Mouse (Mus musculus) midbrain, postnatal 0 days (tissue): ENCODE measurements around the gene Cacna2d4. TPM values are rescaled to one million over a fixed set of nuclear protein-coding genes. Genes with fewer than 3 reads are reported as not detected.

Source experiments
- ATAC-seq: fragments of 200-750 bp; cut with Nextera tagmentation; 2 replicates; pipeline ENCODE4 v1.8.0; 2017; ENCODE audit warnings: moderate number of reproducible peaks, mild to moderate bottlenecking, moderate TSS enrichment, moderate library complexity; ENCODE audit not compliant: low FRiP score
- DNase-seq: peaks from one replicate; pipeline ENCODE4 v3.0.0-alpha.2; 2015; ENCODE audit warnings: low spot score
- H3K27ac ChIP-seq: fragments of 300-500 bp; sonication (generic); 2 replicates; pipeline ENCODE4 v1.5.1; 2014; ENCODE audit warnings: low read depth, mild to moderate bottlenecking, low read length, mixed read lengths
- H3K27me3 ChIP-seq: fragments of 300-500 bp; sonication (generic); 2 replicates; pipeline ENCODE4 v1.6.1; 2014; ENCODE audit warnings: low read length, control low read depth, mixed read lengths; ENCODE audit not compliant: insufficient read depth
- H3K36me3 ChIP-seq: fragments of 300-500 bp; sonication (generic); 2 replicates; pipeline ENCODE4 v1.6.1; 2014; ENCODE audit warnings: low read length, control low read depth, mixed read lengths; ENCODE audit not compliant: insufficient read depth
- H3K4me1 ChIP-seq: fragments of 300-500 bp; sonication (generic); 2 replicates; pipeline ENCODE4 v1.6.1; 2014; ENCODE audit warnings: mild to moderate bottlenecking, control low read depth, antibody characterized with exemption, low read length, mixed read lengths; ENCODE audit not compliant: insufficient read depth
- H3K4me2 ChIP-seq: fragments of 300-500 bp; sonication (generic); 2 replicates; pipeline ENCODE4 v1.6.1; 2014; ENCODE audit warnings: low read depth, mild to moderate bottlenecking, low read length, mixed read lengths; ENCODE audit not compliant: poor library complexity, severe bottlenecking
- H3K4me3 ChIP-seq: fragments of 300-500 bp; sonication (generic); 2 replicates; pipeline ENCODE4 v1.5.1; 2014; ENCODE audit warnings: low read depth, mild to moderate bottlenecking, low read length, moderate library complexity
- H3K9ac ChIP-seq: fragments of 300-500 bp; sonication (generic); replicated peaks from 2 replicates; pipeline ENCODE4 v1.6.1; 2014; ENCODE audit warnings: mild to moderate bottlenecking, low read length, moderate library complexity, mixed read lengths; ENCODE audit not compliant: poor library complexity, severe bottlenecking
- H3K9me3 ChIP-seq: fragments of 300-500 bp; sonication (generic); 2 replicates; pipeline ENCODE4 v1.6.1; 2016; ENCODE audit warnings: low read length, control low read depth
- CTCF ChIP-seq: IDR thresholded peaks from 2 replicates; pipeline ENCODE4 v1.5.1; 2016; ENCODE audit warnings: antibody characterized with exemption, mild to moderate bottlenecking
- WGBS: fragments of 180-500 bp; shearing (Covaris S2); extraction: QIAGEN DNeasy Blood & Tissue Kit; methylation state at CpG from one replicate; pipeline ENCODE4 v1.1.7; 2014; 5-methylcytosine and 5-hydroxymethylcytosine counted together
- polyA plus RNA-seq: library from polyadenylated mRNA; unstranded; fragments of >200 nt; fragmentation: Nextera tagmentation; extraction: Ambion mirVana; gene quantifications from 2 replicates; pipeline ENCODE4 v1.2.1, GENCODE M21; 2015
- total RNA-seq: library from RNA; depleted of rRNA; stranded (reverse); fragments of >200 nt; gene quantifications from 2 replicates; pipeline ENCODE4 v1.2.3, GENCODE M21; 2014

The Cacna2d4 gene
- total and polyA plus RNA-seq, 2 experiments from 2014 or later: 0.74 to 0.77 TPM

GRCm38 (mm10) chr6:119194601-119195000, 41.7 kb upstream of the Cacna2d4 start:
- Histone ChIP-seq H3K4me3 (no peak overlapping the region), H3K9ac (no peak overlapping the region), H3K27ac (no peak overlapping the region), H3K9me3 (no peaks in the 10 kb centered on the region), H3K36me3 (peaks cover 34% of the 10 kb centered on the region), H3K27me3 (no peaks in the 10 kb centered on the region), H3K4me2 (no peak overlapping the region), H3K4me1 (no peaks in the 10 kb centered on the region)
- DNase-seq (no peak), ATAC-seq (no peak)
- no peak for TF ChIP-seq CTCF
- WGBS: 94% methylated on average over 7 of the region's 7 CpGs

DNA sequence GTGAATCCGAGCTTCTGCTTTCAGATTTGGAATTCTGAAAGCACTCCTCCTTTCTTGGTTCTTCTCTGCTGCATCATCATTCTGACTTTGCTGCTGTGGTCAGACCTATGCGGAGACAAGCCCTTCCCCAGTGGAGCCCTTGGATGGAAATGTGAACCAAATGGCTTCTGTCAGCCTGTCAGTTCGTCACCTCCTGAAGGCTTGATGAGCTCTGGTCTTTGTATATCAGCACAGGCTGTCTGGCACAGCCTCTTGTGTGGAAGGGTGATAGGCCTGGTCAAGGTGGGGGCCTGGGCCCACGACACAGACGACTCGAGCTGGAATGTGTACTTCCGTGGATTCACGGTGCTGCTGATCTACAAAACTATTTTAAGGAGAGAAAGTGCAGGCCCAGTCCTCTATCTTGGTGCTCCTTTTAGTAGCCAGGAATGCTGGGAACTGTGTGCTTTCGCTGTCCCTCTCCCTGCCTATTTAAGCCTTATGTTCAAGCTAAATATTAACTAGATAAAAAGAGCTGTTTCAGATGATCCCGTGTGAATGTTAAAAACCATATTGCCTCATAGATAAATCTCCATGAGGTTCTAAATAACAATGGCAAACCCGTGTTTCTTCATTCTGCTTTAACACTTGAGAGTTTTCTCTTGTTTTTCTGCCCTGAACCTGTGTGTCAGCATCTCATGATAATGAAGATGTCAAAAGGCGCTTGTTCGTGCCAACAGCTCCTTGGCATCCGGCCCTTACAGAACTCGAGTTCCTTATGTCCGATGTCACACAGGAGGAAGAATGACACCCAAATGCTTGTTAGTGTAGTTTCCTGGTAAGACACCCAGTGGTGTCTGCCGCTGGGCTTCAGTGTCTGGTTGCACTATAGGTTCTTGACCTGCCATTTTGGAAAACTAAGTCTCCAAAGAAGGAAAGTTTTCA, 39.7 kb upstream of the Cacna2d4 start, which contains the start of gene Cacna1c:
TSS of gene Cacna1c (minus strand) at position 37 of the 924 bp plus-strand sequence.
- Histone ChIP-seq H3K9ac (no peak within 1 kb of the TSS), H3K36me3 (peaks cover 32% of the 10 kb centered on the region), H3K4me1 (no peaks in the 10 kb centered on the region), H3K27ac (no peak within 1 kb of the TSS), H3K27me3 (no peaks in the 10 kb centered on the region), H3K4me3 (no peak within 1 kb of the TSS), H3K4me2 (no peak within 1 kb of the TSS), H3K9me3 (no peaks in the 10 kb centered on the region)
- TF ChIP-seq CTCF: no peak
- ATAC-seq: no peak
- no peak for DNase-seq
- 77% methylated on average over 17 of the region's 17 CpGs for WGBS

DNA sequence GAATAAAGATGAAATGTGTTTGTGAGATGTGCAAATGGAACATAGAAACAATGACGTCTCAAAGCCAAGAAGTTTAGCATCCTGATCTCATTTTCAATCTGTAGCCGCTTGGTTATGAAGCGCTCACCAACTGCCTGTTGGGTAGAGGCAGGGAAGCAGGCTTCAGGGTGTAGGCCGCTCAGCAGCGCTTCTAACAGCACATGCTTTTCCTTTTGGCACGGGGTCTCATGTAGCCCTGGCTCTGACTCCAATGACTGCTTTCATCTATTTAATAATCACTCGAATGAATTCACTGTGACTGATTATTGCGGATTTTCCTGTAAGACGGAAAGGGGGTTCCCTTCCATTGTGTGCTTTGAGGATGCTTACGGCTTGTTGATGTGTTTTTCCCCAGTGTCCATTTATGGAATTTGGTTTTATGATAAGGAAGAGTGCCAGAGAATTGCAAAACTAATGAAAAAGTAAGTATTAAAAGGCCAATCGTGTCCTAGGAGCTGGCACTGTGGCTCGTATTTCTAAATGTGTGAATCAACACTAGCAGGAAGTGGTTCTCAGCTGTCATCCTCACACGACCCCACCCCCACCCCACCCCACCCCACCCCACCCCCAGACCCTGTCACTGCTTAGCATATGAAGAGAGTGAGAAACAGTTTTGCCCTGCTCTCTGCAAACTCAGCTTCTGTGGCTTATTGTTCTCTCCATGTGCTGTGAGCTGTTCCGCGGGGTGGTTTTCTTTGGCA, 37.6 kb upstream of the Cacna2d4 start:
- peaks cover 14% of the 10 kb centered on the region; the same call in 1 of the 2 replicates for H3K36me3 ChIP-seq
- no peak overlapping the region for H3K27ac ChIP-seq
- no peaks in the 10 kb centered on the region for H3K4me1 ChIP-seq
- WGBS: 32% methylated on average over 15 of the region's 15 CpGs
- no peaks in the 10 kb centered on the region for H3K27me3 ChIP-seq
- H3K9ac ChIP-seq: no peak overlapping the region
- DNase-seq (peak; percentile 55), ATAC-seq (no peak)
- no peaks in the 10 kb centered on the region for H3K9me3 ChIP-seq
- no peak overlapping the region for H3K4me3 ChIP-seq
- H3K4me2 ChIP-seq: no peak overlapping the region
- no peak for TF ChIP-seq CTCF

DNA sequence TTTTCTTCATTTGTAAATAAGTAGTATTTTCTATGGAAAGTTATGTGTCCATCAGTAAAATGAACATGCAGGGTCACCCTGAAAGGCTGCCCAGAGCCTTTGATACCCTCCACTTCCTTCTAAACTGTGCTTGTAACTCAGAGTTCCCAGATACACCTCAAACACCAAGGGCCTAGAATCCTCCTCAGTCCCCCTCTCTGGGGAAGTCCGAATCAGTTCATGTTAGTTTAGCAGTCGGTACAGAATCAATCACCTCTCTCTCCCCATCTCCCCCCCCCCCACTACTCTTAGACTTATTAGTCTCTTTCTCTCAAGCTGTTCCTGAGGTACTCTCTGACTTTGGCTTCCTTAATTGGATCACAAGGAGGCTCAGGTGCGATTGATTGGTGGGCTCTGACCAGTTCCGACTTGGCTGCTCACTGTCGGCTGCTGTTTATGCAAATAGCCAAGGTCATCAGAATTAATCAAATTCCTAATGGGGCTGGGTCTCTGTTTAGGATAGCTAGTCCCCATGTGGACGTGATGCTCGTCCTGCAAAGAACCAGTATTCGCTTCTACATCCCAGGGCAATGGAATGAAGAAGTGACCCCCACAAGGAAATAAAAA, 36.9 kb upstream of the Cacna2d4 start:
- no peaks in the 10 kb centered on the region for H3K27me3 ChIP-seq
- H3K4me2 ChIP-seq: no peak overlapping the region
- no peak for TF ChIP-seq CTCF
- WGBS: 38% methylated on average over 8 of the region's 8 CpGs
- H3K4me1 ChIP-seq: no peaks in the 10 kb centered on the region
- DNase-seq (no peak), ATAC-seq (no peak)
- no peaks in the 10 kb centered on the region for H3K9me3 ChIP-seq
- H3K9ac ChIP-seq: no peak overlapping the region
- peaks cover 8% of the 10 kb centered on the region; the same call in 1 of the 2 replicates for H3K36me3 ChIP-seq
- no peak overlapping the region for H3K27ac ChIP-seq
- H3K4me3 ChIP-seq: no peak overlapping the region

- no peaks in the 10 kb centered on the region for H3K4me1 ChIP-seq
- no peak overlapping the region for H3K9ac ChIP-seq
- no peak overlapping the region for H3K27ac ChIP-seq
- TF ChIP-seq CTCF: no peak
- no peak for DNase-seq
- H3K4me2 ChIP-seq: no peak overlapping the region
- ATAC-seq: no peak
- no peaks in the 10 kb centered on the region for H3K9me3 ChIP-seq
- H3K4me3 ChIP-seq: no peak overlapping the region
- peaks cover 6% of the 10 kb centered on the region; the same call in 1 of the 2 replicates for H3K36me3 ChIP-seq
- WGBS: 86% methylated on average over 5 of the region's 5 CpGs
- no peaks in the 10 kb centered on the region for H3K27me3 ChIP-seq
These were observed 36.0 kb upstream of the Cacna2d4 start for GRCm38 (mm10) chr6:119200362-119200761.
